Mouse (Mus musculus): ENCODE measurements around the gene Cldn2. TPM values are rescaled to one million over a fixed set of nuclear protein-coding genes. Genes with fewer than 3 reads are reported as not detected.

The Cldn2 gene
- not detected in 2 replicates for total RNA-seq (2023)

GRCm38 (mm10) chrX:139800406-139800878, at the start of gene Cldn2:
Cldn2 (plus strand) TSS chrX:139800828.

GRCm38 (mm10) chrX:139782278-139783044, 18.2 kb upstream of the Cldn2 start, which contains the start of gene Ripply1:
Ripply1 (minus strand) TSS chrX:139782353.

Other genes starting within 250 kb of the Cldn2 start
- 1.4 and 1.9 TPM in 2 replicates for gene Rnf128, start 237.5 kb upstream of the Cldn2 start, total RNA-seq (2023)
- 4.7 and 4.8 TPM in 2 replicates for gene Tbc1d8b, start 115.8 kb upstream of the Cldn2 start, total RNA-seq (2023)
- gene Gm15013, start 86.3 kb upstream of the Cldn2 start, total RNA-seq (2023) = not detected in 2 replicates
- not detected in 2 replicates for gene Ripply1, start 18.5 kb upstream of the Cldn2 start, total RNA-seq (2023)
- gene Morc4, start 70.8 kb downstream of the Cldn2 start, total RNA-seq (2023) = 0.28 TPM in 1 of 2 replicates, not detected in the other
- 10.9 and 12.3 TPM in 2 replicates for gene Rbm41, start 197.8 kb downstream of the Cldn2 start, total RNA-seq (2023)